Mouse (Mus musculus) heart, embryonic 11.5 days (tissue): ENCODE measurements around the gene Aak1. TPM values are rescaled to one million over a fixed set of nuclear protein-coding genes. Genes with fewer than 3 reads are reported as not detected.

Experiments used
- ATAC-seq: fragments of 200-750 bp; cut with Nextera tagmentation; replicated peaks from 2 replicates; pipeline ENCODE4 v1.8.0; 2017; ENCODE audit warnings: moderate library complexity; ENCODE audit not compliant: insufficient number of reproducible peaks, low FRiP score, low TSS enrichment
- H3K27ac ChIP-seq: fragments of 300-500 bp; sonication (generic); 2 replicates; pipeline ENCODE4 v1.5.1; 2014; ENCODE audit warnings: mild to moderate bottlenecking, low read depth, low read length
- H3K27me3 ChIP-seq: fragments of 300-500 bp; sonication (generic); 2 replicates; pipeline ENCODE4 v1.6.1; 2014; ENCODE audit warnings: mild to moderate bottlenecking, low read length, mixed read lengths; ENCODE audit not compliant: control insufficient read depth, insufficient read depth
- H3K36me3 ChIP-seq: fragments of 300-500 bp; sonication (generic); 2 replicates; pipeline ENCODE4 v1.6.1; 2014; ENCODE audit warnings: mild to moderate bottlenecking, low read length, moderate library complexity, mixed read lengths; ENCODE audit not compliant: control insufficient read depth, insufficient read depth
- H3K4me1 ChIP-seq: fragments of 300-500 bp; sonication (generic); 2 replicates; pipeline ENCODE4 v1.6.1; 2014; ENCODE audit warnings: low read length; ENCODE audit not compliant: control insufficient read depth, insufficient read depth
- H3K4me2 ChIP-seq: fragments of 300-500 bp; sonication (generic); 2 replicates; pipeline ENCODE4 v1.6.1; 2014; ENCODE audit warnings: mild to moderate bottlenecking, moderate library complexity
- H3K4me3 ChIP-seq: fragments of 300-500 bp; sonication (generic); 2 replicates; pipeline ENCODE4 v1.5.1; 2014; ENCODE audit warnings: low read depth, low read length
- H3K9ac ChIP-seq: fragments of 300-500 bp; sonication (generic); 2 replicates; pipeline ENCODE4 v1.6.1; 2014; ENCODE audit warnings: mild to moderate bottlenecking, low read depth, low read length, moderate library complexity
- H3K9me3 ChIP-seq: fragments of 300-500 bp; sonication (generic); replicated peaks from 2 replicates; pipeline ENCODE4 v1.6.1; 2016; ENCODE audit warnings: low read length; ENCODE audit not compliant: control insufficient read depth
- WGBS: fragments of 180-500 bp; shearing (Covaris S2); extraction: QIAGEN DNeasy Blood & Tissue Kit; methylation state at CpG from one replicate; pipeline ENCODE4 v1.1.7; 2014; ENCODE audit not compliant: insufficient replicate concordance; 5-methylcytosine and 5-hydroxymethylcytosine counted together
- polyA plus RNA-seq: library from polyadenylated mRNA; unstranded; fragments of >200 nt; fragmentation: Nextera tagmentation; extraction: Ambion mirVana; gene quantifications from 2 replicates; pipeline ENCODE4 v1.2.1, GENCODE M21; 2014

Gene Aak1
- polyA plus RNA-seq, 1 experiment from 2014 or later, result 24.3 TPM

- ATAC-seq, result 0 out of 2 replicates have a peak, but pooled peaks have one; percentile 31
- no peaks in the 10 kb centered on the region for H3K27me3 ChIP-seq
- H3K27ac ChIP-seq, result peak overlapping the region; percentile 25; the same call in 1 of the 2 replicates
- no peak overlapping the region for H3K4me2 ChIP-seq
- H3K9me3 ChIP-seq, result no peaks in the 10 kb centered on the region
- WGBS, result 63% methylated on average over 6 of the region's 6 CpGs
- H3K36me3 ChIP-seq, result no peaks in the 10 kb centered on the region; the same call in 1 of the 2 replicates
- H3K9ac ChIP-seq, result no peak overlapping the region
- peaks cover 36% of the 10 kb centered on the region for H3K4me1 ChIP-seq
- H3K4me3 ChIP-seq, result no peak overlapping the region
These were observed 140.3 kb downstream of the Aak1 start for GRCm38 (mm10) chr6:86989576-86989975.

- H3K9me3 ChIP-seq, result no peaks in the 10 kb centered on the region
- peak; percentile 70 for ATAC-seq
- no peak overlapping the region for H3K4me3 ChIP-seq
- WGBS, result 40% methylated on average over 3 of the region's 3 CpGs
- H3K4me2 ChIP-seq, result no peak overlapping the region
- peaks cover 3% of the 10 kb centered on the region for H3K36me3 ChIP-seq
- peaks cover 36% of the 10 kb centered on the region for H3K4me1 ChIP-seq
- no peaks in the 10 kb centered on the region for H3K27me3 ChIP-seq
- H3K9ac ChIP-seq, result no peak overlapping the region
- H3K27ac ChIP-seq, result peak overlapping the region; percentile 80
These were observed 141.7 kb downstream of the Aak1 start for GRCm38 (mm10) chr6:86991041-86991440.

GRCm38 (mm10) chr6:86992349-86992748 is 143.0 kb downstream of the Aak1 start:
- Histone ChIP-seq H3K4me2 (no peak overlapping the region), H3K27me3 (no peaks in the 10 kb centered on the region), H3K27ac (no peak overlapping the region), H3K36me3 (peaks cover 8% of the 10 kb centered on the region), H3K9me3 (no peaks in the 10 kb centered on the region), H3K9ac (no peak overlapping the region), H3K4me3 (no peak overlapping the region), H3K4me1 (peaks cover 32% of the 10 kb centered on the region)
- WGBS, result 91% methylated on average over 8 of the region's 8 CpGs
- ATAC-seq, result no peak

DNA sequence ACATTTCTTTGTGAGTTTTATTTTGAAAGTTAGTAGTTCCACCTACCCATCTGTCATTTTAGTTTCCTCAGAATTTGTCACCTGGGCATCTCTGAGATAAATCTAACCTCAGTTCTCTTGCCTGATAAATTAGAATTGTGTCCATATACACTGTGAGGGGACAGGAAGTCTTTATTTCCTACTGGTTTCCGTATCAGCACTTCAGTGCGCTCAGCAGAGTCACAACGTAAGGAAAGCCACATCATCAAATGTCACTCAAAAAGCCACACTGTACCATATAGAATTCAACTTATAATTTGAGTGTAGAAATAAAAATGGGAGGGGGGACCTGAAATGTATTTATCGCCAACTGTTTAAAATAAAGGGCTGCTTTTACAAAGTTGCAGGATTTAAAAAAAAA is 144.9 kb downstream of the Aak1 start:
- no peaks in the 10 kb centered on the region for H3K27me3 ChIP-seq
- H3K4me3 ChIP-seq, result no peak overlapping the region
- no peak overlapping the region for H3K9ac ChIP-seq
- WGBS, result 71% methylated on average over 4 of the region's 4 CpGs
- H3K4me2 ChIP-seq, result no peak overlapping the region
- no peak for ATAC-seq
- H3K27ac ChIP-seq, result no peak overlapping the region
- H3K4me1 ChIP-seq, result peaks cover 15% of the 10 kb centered on the region; the same call in 1 of the 2 replicates
- peaks cover 10% of the 10 kb centered on the region for H3K36me3 ChIP-seq
- H3K9me3 ChIP-seq, result no peaks in the 10 kb centered on the region

GRCm38 (mm10) chr6:86996629-86997307 is 147.5 kb downstream of the Aak1 start:
- peaks cover 10% of the 10 kb centered on the region for H3K36me3 ChIP-seq
- no peaks in the 10 kb centered on the region for H3K27me3 ChIP-seq
- no peak overlapping the region for H3K4me2 ChIP-seq
- WGBS, result 84% methylated on average over 5 of the region's 5 CpGs
- no peaks in the 10 kb centered on the region for H3K9me3 ChIP-seq
- no peak overlapping the region for H3K27ac ChIP-seq
- no peak overlapping the region for H3K9ac ChIP-seq
- no peak overlapping the region for H3K4me3 ChIP-seq
- peaks cover 5% of the 10 kb centered on the region; the same call in 1 of the 2 replicates for H3K4me1 ChIP-seq
- ATAC-seq, result no peak

- no peaks in the 10 kb centered on the region for H3K4me1 ChIP-seq
- WGBS, result 86% methylated on average over 6 of the region's 6 CpGs
- no peak for ATAC-seq
- H3K4me3 ChIP-seq, result no peak overlapping the region
- peaks cover 10% of the 10 kb centered on the region for H3K36me3 ChIP-seq
- H3K27ac ChIP-seq, result no peak overlapping the region
- no peaks in the 10 kb centered on the region for H3K9me3 ChIP-seq
- no peak overlapping the region for H3K9ac ChIP-seq
- H3K27me3 ChIP-seq, result no peaks in the 10 kb centered on the region
- H3K4me2 ChIP-seq, result no peak overlapping the region
These were observed 148.0 kb downstream of the Aak1 start for GRCm38 (mm10) chr6:86997360-86997759.

DNA sequence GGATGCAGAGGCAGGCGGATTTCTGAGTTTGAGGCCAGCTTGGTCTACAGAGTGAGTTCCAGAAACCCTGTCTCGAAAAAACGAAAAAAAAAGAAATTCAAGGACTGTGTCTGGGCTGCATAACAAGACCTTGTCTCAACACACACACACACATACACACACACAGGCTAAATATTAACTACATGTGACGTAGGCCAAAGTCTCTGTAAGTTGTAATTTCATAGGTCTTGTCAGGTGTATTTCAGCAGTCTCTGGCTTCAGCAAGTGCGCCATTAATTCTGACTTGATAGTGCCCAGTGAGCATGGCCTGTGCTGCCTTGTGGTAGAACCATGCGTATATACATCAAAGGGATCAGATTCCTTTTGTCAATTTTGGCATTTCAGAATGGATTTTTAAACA is 152.7 kb downstream of the Aak1 start:
- ATAC-seq, result no peak

DNA sequence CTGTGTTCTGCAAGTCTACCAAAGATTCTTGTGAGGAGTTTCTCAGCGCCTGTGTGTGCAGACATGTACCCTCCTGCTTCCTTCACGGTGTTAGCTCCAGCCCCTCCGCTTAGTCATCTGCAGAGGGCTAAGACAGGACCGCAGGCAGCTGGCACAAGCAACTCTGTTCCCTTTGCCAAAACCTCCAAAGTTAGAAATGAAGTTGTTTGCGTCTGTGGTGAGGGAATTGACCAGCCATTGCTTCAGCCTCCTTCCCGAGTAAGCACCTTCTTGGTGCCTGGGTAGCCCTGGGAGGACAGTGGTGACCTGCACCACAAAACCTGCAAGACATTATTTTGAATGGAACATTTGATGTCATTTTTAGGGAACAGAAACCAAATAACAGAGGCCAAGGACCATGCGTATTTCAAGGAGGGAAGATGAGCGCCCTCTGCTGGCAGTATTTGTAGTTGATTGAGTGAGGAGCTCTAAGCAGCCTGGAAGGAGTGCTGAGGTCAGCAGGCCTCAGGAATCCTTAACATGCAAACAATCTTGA is 153.3 kb downstream of the Aak1 start:
- Histone ChIP-seq H3K27me3 (no peaks in the 10 kb centered on the region), H3K27ac (no peak overlapping the region), H3K4me3 (no peak overlapping the region), H3K9ac (no peak overlapping the region), H3K36me3 (peaks cover 2% of the 10 kb centered on the region; the same call in 1 of the 2 replicates), H3K4me2 (no peak overlapping the region), H3K9me3 (no peaks in the 10 kb centered on the region), H3K4me1 (no peaks in the 10 kb centered on the region)
- ATAC-seq, result 0 out of 2 replicates have a peak, but pooled peaks have one; percentile 42
- 51% methylated on average over 8 of the region's 8 CpGs for WGBS

More for the DNA sequence above, 152.7 kb downstream of the Aak1 start:
- no peaks in the 10 kb centered on the region for H3K9me3 ChIP-seq
- H3K4me3 ChIP-seq, result no peak overlapping the region
- H3K9ac ChIP-seq, result no peak overlapping the region
- WGBS, result 82% methylated on average over 6 of the region's 6 CpGs
- H3K27ac ChIP-seq, result no peak overlapping the region
- no peaks in the 10 kb centered on the region for H3K4me1 ChIP-seq
- peaks cover 2% of the 10 kb centered on the region; the same call in 1 of the 2 replicates for H3K36me3 ChIP-seq
- no peaks in the 10 kb centered on the region for H3K27me3 ChIP-seq
- H3K4me2 ChIP-seq, result no peak overlapping the region
